Mouse (Mus musculus) heart, postnatal 14 days (tissue): ENCODE measurements at regions not wholly inside any gene's neighbourhood (a gene's known extent, or its start where the extent isn't known, plus 50 kb on each side); places are given as distances from the start of the nearest gene placed in this dataset.

Experiments
- DNase-seq, 2 experiments: peaks; one replicate each; pipeline ENCODE4 v3.0.0; 2021 to 2022
- intact Hi-C: fragments of 180-260 bp; cut with DNase I; formaldehyde crosslinking; loops from one replicate; pipeline ENCODE4 v1.15.1; 2025

DNA sequence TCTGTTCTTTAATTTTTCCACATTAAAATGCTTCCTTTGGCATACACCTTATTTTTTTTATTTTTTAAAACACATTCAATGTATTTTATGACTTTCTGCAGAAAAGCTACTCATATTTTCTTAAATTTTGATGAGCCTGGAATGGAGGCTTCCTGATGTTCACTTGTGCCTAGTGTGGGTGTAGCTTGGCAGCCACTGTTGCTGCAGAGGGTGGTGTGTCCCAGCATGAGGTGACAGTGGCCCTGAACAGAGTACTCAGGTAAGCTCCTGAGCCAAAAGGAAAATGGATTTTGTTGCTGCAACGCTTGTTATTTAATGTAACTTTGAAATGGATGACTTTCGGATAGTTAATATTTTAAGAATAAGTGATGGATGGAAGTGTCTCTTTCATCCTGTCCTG is 170.6 kb downstream of the Eipr1 start:
- DNase-seq = no peak
- intact Hi-C loops = no loop called here

DNA sequence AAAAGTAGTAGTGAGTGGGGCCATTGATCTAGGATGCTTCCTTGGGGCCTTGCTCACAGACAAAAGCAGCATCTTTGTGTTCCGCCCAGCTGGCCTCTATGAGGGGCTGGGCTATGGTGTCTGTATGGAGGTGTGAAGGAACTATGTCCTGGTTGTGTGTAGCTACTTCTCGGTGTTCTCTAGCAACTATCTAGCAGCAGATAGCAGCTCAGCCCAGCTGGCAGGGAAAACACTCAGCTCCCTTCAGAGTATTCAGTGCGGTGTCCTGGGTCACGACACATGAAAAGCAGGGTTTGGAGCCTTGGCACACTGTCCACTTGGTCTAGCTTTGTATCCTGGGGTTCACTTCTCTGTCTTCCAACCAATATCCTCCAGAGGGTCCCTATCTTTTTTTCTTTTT is 173.6 kb downstream of the Eipr1 start:
- intact Hi-C loops = no loop called here
- peak; percentile 5 to 7 for DNase-seq

- DNase-seq = no peak
- intact Hi-C loops = no loop called here
Observed at GRCm38 (mm10) chr12:28939936-28940335, 188.3 kb downstream of the Eipr1 start.

- intact Hi-C loops = no loop called here
- no peak for DNase-seq
Observed at GRCm38 (mm10) chr12:28948889-28949288, 197.3 kb downstream of the Eipr1 start.

- DNase-seq = no peak
- intact Hi-C loops = no loop called here
Observed at GRCm38 (mm10) chr12:28949307-28949706, 197.7 kb downstream of the Eipr1 start.

GRCm38 (mm10) chr12:28957155-28957554 is 205.6 kb downstream of the Eipr1 start:
- intact Hi-C loops = no loop called here
- no peak for DNase-seq

GRCm38 (mm10) chr12:28958661-28959060 is 207.1 kb downstream of the Eipr1 start:
- no peak for DNase-seq
- intact Hi-C loops = no loop called here

- intact Hi-C loops = no loop called here
- no peak for DNase-seq
Observed at GRCm38 (mm10) chr12:28969671-28970379, 218.2 kb downstream of the Eipr1 start.

- no peak for DNase-seq
- intact Hi-C loops = no loop called here
Observed at GRCm38 (mm10) chr12:28974571-28975041, 223.0 kb downstream of the Eipr1 start.

GRCm38 (mm10) chr12:28975249-28975648 is 223.6 kb downstream of the Eipr1 start:
- DNase-seq = no peak
- intact Hi-C loops = no loop called here

- no peak for DNase-seq
- intact Hi-C loops = no loop called here
Observed at GRCm38 (mm10) chr12:28979679-28980078, 228.1 kb downstream of the Eipr1 start.

DNA sequence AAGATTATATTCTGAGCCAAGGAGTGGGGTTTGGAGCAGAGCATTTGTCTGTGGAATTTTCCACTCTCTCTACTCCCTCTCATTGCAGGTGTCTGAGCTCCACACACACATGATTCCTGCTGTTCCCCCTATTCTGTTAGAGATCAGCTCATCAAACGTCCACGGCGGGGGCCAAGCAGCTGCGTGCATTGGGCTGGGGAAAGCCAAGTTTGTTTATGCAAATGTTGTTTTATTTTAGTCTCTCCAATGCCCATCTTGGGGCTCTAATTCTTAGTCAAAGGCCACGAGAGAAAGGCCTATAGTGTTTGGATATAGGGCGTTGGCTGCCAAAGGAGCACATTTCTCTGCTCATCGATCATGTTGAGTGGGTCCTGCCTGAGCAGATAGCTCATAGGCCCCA is 234.6 kb downstream of the Eipr1 start:
- no peak for DNase-seq

GRCm38 (mm10) chr12:28997474-28998192 is 246.0 kb downstream of the Eipr1 start:
- no peak for DNase-seq
- intact Hi-C loops = no loop called here

More for the DNA sequence above, 234.6 kb downstream of the Eipr1 start:
- intact Hi-C loops = no loop called here

DNA sequence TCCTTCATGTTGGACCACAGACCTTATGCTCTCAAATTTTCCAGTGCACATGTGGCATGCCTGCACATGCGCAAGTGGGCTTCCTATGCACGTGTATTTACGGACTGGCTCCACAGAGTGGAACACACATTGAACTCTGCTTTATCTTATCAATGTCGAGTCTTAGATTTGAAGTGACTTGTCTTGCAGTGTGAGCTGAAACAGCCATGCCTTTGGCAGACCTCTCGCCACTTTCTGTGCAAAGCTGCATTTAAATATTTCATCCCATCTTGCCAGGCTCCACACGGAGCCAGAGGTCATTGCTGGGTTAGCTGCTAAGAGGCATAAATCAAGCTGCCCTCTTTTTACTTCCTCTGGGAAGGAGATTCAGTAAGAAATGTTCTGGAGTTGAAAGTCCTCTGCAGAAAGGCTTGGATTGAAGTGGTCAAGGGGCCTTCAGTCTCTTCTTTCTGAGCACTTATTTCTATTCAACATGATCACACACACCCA is 248.4 kb downstream of the Eipr1 start:
- intact Hi-C loops = no loop called here
- no peak for DNase-seq

DNA sequence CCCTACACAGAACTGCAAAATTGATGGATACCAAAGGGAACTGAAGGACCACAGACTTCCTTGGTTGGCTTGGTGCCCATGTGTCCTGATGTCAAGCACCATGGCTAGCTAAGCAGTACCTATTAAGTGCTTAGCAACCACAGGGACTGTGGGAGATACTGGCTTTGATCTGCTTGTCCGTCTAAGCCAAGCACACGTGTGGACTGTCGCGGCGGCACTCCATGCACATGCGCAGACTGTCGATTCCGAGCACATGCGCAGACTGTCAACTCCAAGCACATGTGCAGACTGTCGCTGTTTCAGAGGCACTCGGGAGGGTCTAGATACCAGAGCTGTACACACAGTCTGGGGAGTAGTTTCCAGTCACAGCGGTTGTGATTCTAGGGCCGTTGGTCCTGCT is 252.9 kb downstream of the Eipr1 start:
- DNase-seq = no peak
- intact Hi-C loops = no loop called here

DNA sequence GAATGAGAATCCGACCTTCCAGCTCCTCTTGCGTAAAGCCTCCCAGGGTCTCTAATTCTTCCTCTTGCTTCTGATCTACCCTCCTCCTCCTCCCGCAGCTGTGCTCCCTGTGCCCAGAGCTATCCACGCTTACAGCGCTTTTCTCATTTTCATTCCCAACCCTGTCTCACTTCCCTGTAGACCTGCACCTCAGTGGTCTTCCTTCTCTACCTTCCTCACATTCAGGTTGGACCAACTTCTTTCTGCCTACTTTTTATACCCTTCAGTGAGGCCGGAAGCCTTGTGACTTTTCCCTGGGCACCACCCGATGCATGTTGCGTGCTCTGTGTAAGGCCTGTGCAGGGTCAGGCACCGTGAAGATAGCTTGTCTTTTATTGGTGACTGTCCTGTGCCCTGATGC is 263.0 kb downstream of the Eipr1 start:
- intact Hi-C loops = no loop called here
- DNase-seq = no peak

GRCm38 (mm10) chr12:29015200-29015862 is 263.7 kb downstream of the Eipr1 start:
- no peak for DNase-seq
- intact Hi-C loops = no loop called here

- intact Hi-C loops = no loop called here
- no peak for DNase-seq
Observed at GRCm38 (mm10) chr12:29021152-29021551, 269.5 kb downstream of the Eipr1 start.

- intact Hi-C loops = no loop called here
- no peak for DNase-seq
Observed at GRCm38 (mm10) chr12:29028171-29028570, 276.6 kb downstream of the Eipr1 start.

DNA sequence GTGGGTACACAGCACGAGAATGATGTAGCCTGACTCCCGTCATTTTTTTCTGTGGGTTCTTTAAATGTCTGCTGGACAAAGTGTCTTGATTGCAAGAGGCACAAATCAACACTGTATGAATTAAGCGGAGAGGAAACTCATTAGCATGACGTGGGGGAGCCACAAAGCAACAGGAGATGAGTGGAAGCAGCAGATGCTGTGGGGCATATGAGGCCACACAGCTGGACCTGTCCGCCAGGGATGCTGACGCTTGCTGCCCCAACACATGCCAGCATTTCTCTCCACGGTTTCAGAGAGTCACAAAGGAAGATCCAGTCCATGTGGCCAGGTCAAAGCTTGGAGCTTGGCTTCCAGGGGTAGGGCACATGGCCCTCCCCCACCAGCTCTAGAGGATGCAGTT is 277.9 kb downstream of the Eipr1 start:
- intact Hi-C loops = no loop called here
- DNase-seq = no peak

- intact Hi-C loops = no loop called here
Observed at GRCm38 (mm10) chr12:29046009-29046408, 294.4 kb downstream of the Eipr1 start.

More at GRCm38 (mm10) chr12:29046009-29046408, 294.4 kb downstream of the Eipr1 start:
- no peak for DNase-seq
